Mouse (Mus musculus): ENCODE data around the gene Sox11.

DNA sequence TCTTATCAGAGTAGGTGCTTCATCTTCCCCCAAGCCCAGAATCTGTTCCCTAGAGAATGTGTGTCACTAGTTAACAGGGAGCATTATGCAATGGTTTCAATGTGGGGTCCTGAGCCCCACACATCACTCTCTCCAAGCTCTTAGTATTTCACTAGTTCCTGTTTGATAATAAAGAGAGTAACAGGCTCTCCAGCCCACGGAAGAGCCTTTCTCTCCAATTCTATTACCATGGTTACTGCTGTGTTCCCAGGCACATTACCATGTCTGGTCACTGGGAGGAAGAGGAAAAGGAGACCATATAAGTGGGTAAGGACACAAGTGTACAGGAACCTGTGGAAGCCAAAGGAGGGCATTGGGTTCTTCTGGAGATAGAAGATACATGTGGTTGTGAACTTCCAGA, 19.0 kb downstream of the Sox11 start:
- TF ChIP-seq POLR2A (IDR thresholded peaks at IDR 0.05; ENCODE audit: insufficient read depth, low read depth, low read length) (no peak), CTCF (IDR thresholded peaks at IDR 0.05; ENCODE audit: insufficient read depth, low read depth, low read length) (no peak)

Measured in olfactory bulb, adult 2 months (tissue).